Mouse (Mus musculus) bone marrow macrophage, adult 2 months (primary cell): ENCODE results near the gene Pemt. TPM values are rescaled to one million over a fixed set of nuclear protein-coding genes. Genes with fewer than 3 reads are reported as not detected.

ENCODE experiments used
- H3K27ac ChIP-seq: 2 replicates; pipeline ENCODE4 v1.5.1; 2012; ENCODE audit warnings: low read depth, low read length; ENCODE audit not compliant: insufficient read depth
- H3K4me1 ChIP-seq: 2 replicates; pipeline ENCODE4 v1.6.1; 2012; ENCODE audit warnings: low read length; ENCODE audit not compliant: control insufficient read depth, insufficient read depth
- H3K4me3 ChIP-seq: 2 replicates; pipeline ENCODE4 v1.5.1; 2012; ENCODE audit warnings: mild to moderate bottlenecking, low read length, moderate library complexity; ENCODE audit not compliant: insufficient read depth
- CTCF ChIP-seq: IDR thresholded peaks from 2 replicates; pipeline ENCODE4 v1.5.1; 2012; ENCODE audit warnings: low read depth, mild to moderate bottlenecking, low read length, moderate library complexity
- POLR2A ChIP-seq: IDR thresholded peaks from 2 replicates; pipeline ENCODE4 v1.6.1; 2012; ENCODE audit warnings: mild to moderate bottlenecking, low read depth, low read length, borderline replicate concordance
- polyA plus RNA-seq: library from polyadenylated mRNA; stranded (reverse); fragments of >200 nt; gene quantifications from 2 replicates; pipeline ENCODE4 v1.2.4, GENCODE M21; 2012; ENCODE audit not compliant: missing spikeins, insufficient read depth, insufficient read length

Pemt gene
- polyA plus RNA-seq, 1 experiment: 4.6 TPM

- Histone ChIP-seq H3K4me1 (peaks cover 16% of the 10 kb centered on the region), H3K4me3 (no peak overlapping the region), H3K27ac (no peak overlapping the region)
- no peak for TF ChIP-seq POLR2A
- TF ChIP-seq CTCF: no peak
These were observed 106.5 kb downstream of the Pemt start for GRCm38 (mm10) chr11:59939821-59940220.

GRCm38 (mm10) chr11:59937615-59938014 is 108.7 kb downstream of the Pemt start:
- Histone ChIP-seq H3K27ac (no peak overlapping the region), H3K4me3 (no peak overlapping the region), H3K4me1 (peaks cover 16% of the 10 kb centered on the region)
- TF ChIP-seq CTCF (no peak), POLR2A (no peak)

GRCm38 (mm10) chr11:59937023-59937422 is 109.3 kb downstream of the Pemt start:
- H3K4me1 ChIP-seq: peaks cover 11% of the 10 kb centered on the region
- TF ChIP-seq CTCF (no peak), POLR2A (no peak)
- H3K4me3 ChIP-seq: no peak overlapping the region
- H3K27ac ChIP-seq: no peak overlapping the region

- Histone ChIP-seq H3K27ac (no peak overlapping the region), H3K4me3 (no peak overlapping the region), H3K4me1 (no peaks in the 10 kb centered on the region)
- TF ChIP-seq POLR2A: no peak
- TF ChIP-seq CTCF: no peak
These were observed 112.3 kb downstream of the Pemt start for GRCm38 (mm10) chr11:59933943-59934342.

GRCm38 (mm10) chr11:59932560-59933337 is 113.5 kb downstream of the Pemt start:
- Histone ChIP-seq H3K27ac (no peak overlapping the region), H3K4me3 (no peak overlapping the region), H3K4me1 (no peaks in the 10 kb centered on the region)
- TF ChIP-seq POLR2A: no peak
- TF ChIP-seq CTCF: no peak

GRCm38 (mm10) chr11:59930031-59930430 is 116.3 kb downstream of the Pemt start:
- no peak overlapping the region for H3K4me3 ChIP-seq
- no peak overlapping the region for H3K27ac ChIP-seq
- H3K4me1 ChIP-seq: no peaks in the 10 kb centered on the region
- TF ChIP-seq CTCF: no peak
- no peak for TF ChIP-seq POLR2A

- TF ChIP-seq CTCF: no peak
- TF ChIP-seq POLR2A: no peak
- no peaks in the 10 kb centered on the region for H3K4me1 ChIP-seq
These were observed 125.0 kb downstream of the Pemt start for GRCm38 (mm10) chr11:59921265-59921664.

More at GRCm38 (mm10) chr11:59921265-59921664, 125.0 kb downstream of the Pemt start:
- Histone ChIP-seq H3K27ac (no peak overlapping the region), H3K4me3 (no peak overlapping the region)

Other genes starting within 250 kb of the Pemt start
- 71.7 and 76.6 TPM in 2 replicates for gene Flcn, start 236.5 kb downstream of the Pemt start, polyA plus RNA-seq
- gene Nt5m, start 207.0 kb downstream of the Pemt start, polyA plus RNA-seq: 11.8 and 14.7 TPM in 2 replicates
- 43.1 and 44.0 TPM in 2 replicates for gene Cops3, start 206.7 kb downstream of the Pemt start, polyA plus RNA-seq
- 15.9 and 18.4 TPM in 2 replicates for gene Med9, start 98.3 kb downstream of the Pemt start, polyA plus RNA-seq
- not detected in 2 replicates for gene Rasd1, start 81.5 kb downstream of the Pemt start, polyA plus RNA-seq
- gene Rai1, start 58.5 kb upstream of the Pemt start, polyA plus RNA-seq: 11.3 and 12.9 TPM in 2 replicates
- 41.9 and 49.2 TPM in 2 replicates for gene Srebf1, start 176.1 kb upstream of the Pemt start, polyA plus RNA-seq